Mouse (Mus musculus): ENCODE measurements around the gene Gm17324.
"Not testable (repeated sequence)": the region's sequence is repeated elsewhere in the genome, so short reads cannot be mapped to it uniquely, and the experiment has no call there.

The Gm17324 gene

DNA sequence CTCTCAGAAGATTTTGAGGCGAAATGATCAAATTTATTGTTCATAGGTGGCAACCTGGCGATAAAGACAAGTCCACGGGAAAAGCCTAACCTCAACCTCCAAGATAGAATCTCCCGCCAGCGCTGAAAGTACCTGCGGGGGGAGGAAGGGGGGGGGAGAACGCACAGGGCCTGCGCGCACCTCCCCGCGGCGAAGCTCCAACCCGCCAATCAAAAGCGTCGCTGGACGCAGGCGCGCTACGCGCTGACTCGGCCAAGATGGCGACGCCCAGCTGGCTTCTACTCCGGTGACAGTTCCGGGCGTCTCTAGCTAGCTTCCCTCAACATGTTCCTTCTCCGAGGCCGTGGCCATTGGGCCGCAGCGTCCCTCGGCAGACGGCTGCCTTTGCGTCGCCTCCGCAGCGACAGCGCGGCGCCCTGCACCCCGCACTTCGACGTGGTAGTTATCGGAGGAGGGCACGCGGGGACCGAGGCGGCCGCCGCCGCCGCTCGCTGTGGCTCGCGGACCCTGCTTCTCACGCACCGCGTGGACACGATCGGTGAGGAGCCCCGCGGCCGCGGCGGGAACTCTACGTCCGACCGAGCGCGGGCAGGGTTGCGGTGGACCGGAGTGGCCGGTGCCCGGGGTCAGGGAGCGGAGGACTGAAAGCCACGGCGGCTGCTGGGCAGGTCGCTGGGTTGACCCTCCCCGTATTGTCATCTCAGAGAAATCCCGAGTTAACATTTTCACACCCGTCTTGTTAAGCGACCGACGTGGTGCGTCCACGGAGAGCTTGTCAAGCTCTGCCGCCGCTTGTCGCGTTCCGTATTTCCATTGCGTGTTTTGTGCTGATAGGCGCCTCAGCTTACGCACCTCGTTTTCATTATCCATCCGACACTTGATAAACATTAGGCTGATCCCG lies at the start of gene Gm17324, which contains the start of gene Mto1:
Gm17324 (minus strand) TSS at position 814 of the 901 bp plus-strand sequence.
Mto1 (plus strand) TSS at position 236 of the 901 bp plus-strand sequence.
- DNase-seq (ENCODE audit: low read depth, low spot score) = peak; percentile 91

DNA sequence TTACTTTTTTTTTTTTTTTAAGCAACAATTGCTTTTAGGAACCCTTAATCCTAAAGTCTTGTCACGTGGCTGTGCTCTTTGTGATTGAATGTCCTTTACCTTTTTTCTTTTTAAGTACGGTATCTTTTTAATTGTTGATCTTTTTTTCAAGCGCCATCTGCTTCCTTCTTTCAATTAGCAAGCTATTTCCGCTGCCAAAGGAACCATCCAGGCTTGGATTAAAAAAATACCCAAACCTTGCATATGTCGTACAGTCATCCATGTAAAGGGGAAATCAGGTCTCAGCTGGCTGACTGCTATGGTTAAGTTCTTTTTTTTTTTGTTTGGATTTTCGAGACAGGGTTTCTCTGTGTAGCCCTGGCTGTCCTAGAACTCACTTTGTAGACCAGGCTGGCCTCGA lies 44.6 kb upstream of the Gm17324 start:
- DNase-seq (ENCODE audit: low read depth, low spot score) = no peak

- no peak for DNase-seq (ENCODE audit: low read depth, low spot score)
Observed at GRCm38 (mm10) chr9:78492254-78492653, 43.7 kb upstream of the Gm17324 start.

- DNase-seq (ENCODE audit: low read depth, low spot score) = no peak
Observed at GRCm38 (mm10) chr9:78491169-78491568, 42.6 kb upstream of the Gm17324 start.

DNA sequence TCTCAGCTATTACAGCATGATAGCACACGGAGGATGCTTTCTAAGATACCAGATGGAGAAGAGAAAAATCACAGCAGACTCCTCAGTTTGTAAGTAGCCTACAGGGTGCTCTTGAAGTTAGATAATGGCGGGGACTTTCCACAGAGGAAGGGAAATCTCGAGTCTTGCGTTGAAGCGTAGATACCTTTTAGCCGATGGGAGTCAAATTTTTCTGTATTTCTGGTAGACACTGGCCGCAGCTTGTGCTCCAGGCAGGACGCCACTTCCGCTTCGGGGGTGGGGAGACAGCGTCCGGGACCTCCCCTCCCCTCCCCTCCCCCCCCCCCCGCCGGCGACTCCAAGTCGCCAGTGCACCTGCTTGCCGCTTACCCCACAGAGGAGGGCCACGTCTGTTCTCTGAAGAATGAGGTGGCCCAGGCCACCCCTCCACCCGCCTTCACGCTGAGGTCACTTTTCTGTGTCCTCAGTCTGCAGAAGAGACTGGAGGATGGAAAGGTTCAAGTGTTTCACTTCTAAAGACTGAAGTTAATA lies 40.4 kb upstream of the Gm17324 start, which contains the start of gene Eef1a1:
Eef1a1 (minus strand) TSS at position 262 of the 531 bp plus-strand sequence.
- DNase-seq (ENCODE audit: low read depth, low spot score) = no peak

DNA sequence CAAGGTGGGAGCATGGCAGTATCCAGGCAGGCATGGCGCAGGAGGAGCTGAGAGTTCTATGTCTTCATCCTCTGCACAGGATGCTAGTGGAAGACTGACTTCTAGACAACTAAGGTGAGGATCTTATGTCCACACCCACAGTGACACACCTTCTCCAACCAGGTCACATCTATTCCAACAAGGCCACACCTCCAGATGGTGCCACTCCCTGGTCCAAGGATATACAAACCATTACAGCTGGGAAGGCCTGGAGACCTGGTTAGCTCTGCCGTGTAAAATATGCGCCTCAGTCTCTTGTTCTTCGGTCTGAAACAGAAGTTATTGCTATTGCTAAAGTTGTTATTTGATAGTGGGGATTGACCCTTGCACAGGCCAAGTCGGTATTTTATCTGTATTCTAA lies 39.4 kb upstream of the Gm17324 start:
- not testable (repeated sequence) for DNase-seq (ENCODE audit: low read depth, low spot score)

GRCm38 (mm10) chr9:78484660-78485059 lies 36.1 kb upstream of the Gm17324 start:
- DNase-seq (ENCODE audit: low read depth, low spot score) = no peak

DNA sequence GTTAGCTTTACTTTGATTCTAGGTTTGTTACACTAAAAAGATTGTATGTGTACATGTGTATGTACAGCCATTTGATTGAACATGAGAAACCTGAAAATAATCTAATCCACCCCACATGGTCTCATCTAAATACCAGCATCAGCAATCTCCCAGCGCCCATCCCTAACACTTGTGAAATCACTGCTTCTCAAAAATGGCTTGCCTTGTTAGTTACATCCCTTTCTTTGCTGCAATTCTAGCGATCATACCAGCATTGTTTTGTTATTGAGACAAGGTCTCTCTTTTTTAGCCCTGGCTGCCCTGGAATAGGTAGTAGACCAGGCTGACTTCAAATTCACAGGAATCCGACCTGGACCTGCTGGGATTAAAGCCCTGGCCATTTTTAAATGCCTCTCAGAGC lies 33.8 kb upstream of the Gm17324 start:
- no peak for DNase-seq (ENCODE audit: low read depth, low spot score)

- peak; percentile 75 for DNase-seq (ENCODE audit: low read depth, low spot score)
Observed at GRCm38 (mm10) chr9:78481423-78482331, 33.1 kb upstream of the Gm17324 start.

- DNase-seq (ENCODE audit: low read depth, low spot score) = peak; percentile 65
Observed at GRCm38 (mm10) chr9:78480706-78481358, 32.2 kb upstream of the Gm17324 start.

GRCm38 (mm10) chr9:78480227-78480626 lies 31.6 kb upstream of the Gm17324 start:
- not testable (repeated sequence) for DNase-seq (ENCODE audit: low read depth, low spot score)

DNA sequence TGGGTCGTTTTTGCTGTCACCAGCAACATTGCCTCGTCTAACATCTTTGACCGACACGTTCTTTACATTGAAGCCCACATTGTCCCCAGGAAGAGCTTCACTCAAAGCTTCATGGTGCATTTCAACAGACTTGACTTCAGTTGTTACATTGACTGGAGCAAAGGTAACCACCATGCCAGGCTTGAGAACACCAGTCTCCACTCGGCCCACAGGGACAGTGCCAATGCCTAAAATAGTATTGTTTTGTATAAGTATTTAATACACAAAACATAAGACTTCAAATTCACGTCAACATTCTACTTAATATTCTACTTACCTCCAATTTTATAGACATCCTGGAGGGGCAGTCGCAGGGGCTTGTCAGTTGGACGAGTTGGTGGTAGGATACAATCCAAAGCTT lies 30.7 kb upstream of the Gm17324 start:
- DNase-seq (ENCODE audit: low read depth, low spot score) = not testable (repeated sequence)

DNA sequence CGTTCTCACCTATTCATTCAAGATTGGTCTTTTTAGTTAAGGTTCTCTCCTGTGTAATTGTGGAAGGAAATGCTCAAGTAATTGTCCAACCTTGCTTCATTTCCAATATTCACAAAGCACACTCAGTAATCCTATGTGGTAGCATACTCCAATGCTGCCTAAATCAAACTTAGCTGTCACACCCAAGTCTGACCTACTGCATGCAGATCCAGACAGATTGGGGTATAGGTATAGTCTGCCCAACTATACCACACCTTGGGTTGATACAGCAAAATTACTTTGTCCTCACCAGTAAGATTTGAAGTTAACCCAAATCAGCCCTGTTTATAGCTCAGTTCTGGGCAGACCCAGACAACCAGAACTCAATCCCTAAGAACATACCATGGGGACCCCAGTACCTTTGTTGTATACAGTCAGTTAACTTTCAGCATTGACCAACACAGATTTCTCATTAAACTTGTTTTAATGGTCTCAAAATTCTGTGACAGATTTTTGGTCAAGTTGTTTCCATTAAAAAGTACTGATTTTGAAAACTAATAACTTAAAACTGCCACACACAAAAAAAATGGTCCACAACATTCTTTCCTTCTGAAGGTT lies 29.5 kb upstream of the Gm17324 start:
- not testable (repeated sequence) for DNase-seq (ENCODE audit: low read depth, low spot score)

- DNase-seq (ENCODE audit: low read depth, low spot score) = no peak
Observed at GRCm38 (mm10) chr9:78477021-78477551, 28.5 kb upstream of the Gm17324 start.

DNA sequence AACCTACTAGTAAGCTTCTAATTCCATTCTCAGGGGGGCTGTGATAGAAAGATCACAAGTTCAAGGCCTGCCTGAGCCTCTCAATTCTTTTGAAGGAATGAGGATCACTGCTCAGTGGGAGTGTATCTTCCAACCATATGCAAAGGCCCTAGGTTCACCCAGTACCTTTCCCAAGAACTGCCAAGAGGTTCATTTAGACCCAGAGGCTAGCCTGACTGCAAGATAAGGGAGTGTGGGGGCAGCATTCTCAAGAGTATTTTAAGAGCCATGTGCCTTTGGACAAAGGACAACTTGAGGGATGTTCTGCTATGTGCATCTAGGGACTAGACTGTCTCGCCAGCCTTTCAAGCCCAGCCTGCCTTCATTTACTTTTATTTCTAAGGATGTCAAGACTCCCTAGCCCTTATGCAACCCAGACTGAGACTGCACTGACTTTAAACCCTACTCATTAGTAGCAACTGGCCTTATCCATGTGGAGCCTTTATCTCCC lies 28.0 kb upstream of the Gm17324 start:
- DNase-seq (ENCODE audit: low read depth, low spot score) = no peak

- DNase-seq (ENCODE audit: low read depth, low spot score) = no peak
Observed at GRCm38 (mm10) chr9:78475873-78476272, 27.3 kb upstream of the Gm17324 start.

DNA sequence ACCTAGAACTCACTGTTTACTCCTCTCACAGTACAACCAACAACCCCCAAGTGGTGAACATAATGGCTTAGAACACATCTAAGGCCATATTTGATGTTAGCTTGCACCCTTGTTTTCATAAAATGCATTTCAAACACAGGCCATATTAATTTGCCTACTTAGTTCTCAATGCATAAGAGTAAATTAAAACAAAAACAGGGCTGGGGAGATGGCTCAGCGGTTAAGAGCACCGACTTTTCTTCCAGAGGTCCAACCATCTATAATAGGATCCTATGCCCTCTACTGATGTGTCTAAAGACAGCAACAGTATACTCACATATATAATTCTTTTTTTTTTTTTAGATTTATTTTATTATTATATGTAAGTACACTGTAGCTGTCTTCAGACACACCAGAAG lies 26.8 kb upstream of the Gm17324 start:
- no peak for DNase-seq (ENCODE audit: low read depth, low spot score)

GRCm38 (mm10) chr9:78474771-78475382 lies 26.3 kb upstream of the Gm17324 start:
- no peak for DNase-seq (ENCODE audit: low read depth, low spot score)

- no peak for DNase-seq (ENCODE audit: low read depth, low spot score)
Observed at GRCm38 (mm10) chr9:78474270-78474669, 25.7 kb upstream of the Gm17324 start.

DNA sequence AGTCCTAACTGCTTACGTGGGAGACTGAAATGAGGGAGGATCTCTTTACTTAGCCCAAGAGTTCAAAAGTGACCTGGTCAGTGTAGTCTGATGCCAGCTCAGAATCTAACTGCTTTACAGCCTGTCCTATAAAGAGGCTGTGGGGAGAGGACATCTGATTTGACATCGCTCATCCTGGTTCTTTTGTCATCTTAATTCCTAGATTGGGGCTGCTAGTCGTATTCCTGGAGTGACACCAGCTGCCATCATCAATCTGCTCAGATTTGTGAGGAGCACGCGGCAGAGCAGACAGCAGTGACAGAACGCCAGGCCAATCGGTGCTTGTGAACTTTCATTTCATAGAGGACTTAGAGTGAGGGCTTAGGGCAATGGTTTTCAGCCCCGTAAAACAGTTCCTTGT lies 25.0 kb upstream of the Gm17324 start:
- no peak for DNase-seq (ENCODE audit: low read depth, low spot score)

Measured in c-Kit-negative CD71-positive TER-119-positive erythroid progenitor cells, embryonic 14.5 days (primary cell).